Mouse (Mus musculus): ENCODE results near the gene Ric3.
"Not testable (repeated sequence)": the region's sequence is repeated elsewhere in the genome, so short reads cannot be mapped to it uniquely, and the experiment has no call there.

Ric3 gene

GRCm38 (mm10) chr7:109083113-109083812, at the start of gene Ric3:
Gene Ric3, minus strand, starts transcription at chr7:109083331.
- no peak for DNase-seq (ENCODE audit: low spot score)

DNA sequence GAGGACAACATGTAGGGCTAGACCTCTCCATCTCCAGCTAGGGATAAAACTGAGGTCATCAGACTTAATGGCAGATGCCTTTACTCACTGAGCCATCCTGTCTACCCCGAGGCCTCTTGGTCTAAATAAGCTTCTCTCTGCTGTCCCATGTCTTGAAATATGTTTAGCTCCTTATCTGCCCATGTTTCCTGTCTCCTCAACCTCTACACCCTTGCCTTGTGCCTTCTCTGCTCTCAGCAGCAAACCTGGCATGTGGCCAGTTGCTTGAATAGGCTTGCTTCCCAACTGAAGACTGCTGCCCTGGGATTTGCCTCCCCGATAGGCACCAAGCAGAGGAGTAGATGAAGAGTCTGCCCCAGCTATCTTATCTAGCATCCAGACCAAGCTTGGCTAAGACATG, 48.4 kb upstream of the Ric3 start:
- no peak for DNase-seq (ENCODE audit: low spot score)

DNA sequence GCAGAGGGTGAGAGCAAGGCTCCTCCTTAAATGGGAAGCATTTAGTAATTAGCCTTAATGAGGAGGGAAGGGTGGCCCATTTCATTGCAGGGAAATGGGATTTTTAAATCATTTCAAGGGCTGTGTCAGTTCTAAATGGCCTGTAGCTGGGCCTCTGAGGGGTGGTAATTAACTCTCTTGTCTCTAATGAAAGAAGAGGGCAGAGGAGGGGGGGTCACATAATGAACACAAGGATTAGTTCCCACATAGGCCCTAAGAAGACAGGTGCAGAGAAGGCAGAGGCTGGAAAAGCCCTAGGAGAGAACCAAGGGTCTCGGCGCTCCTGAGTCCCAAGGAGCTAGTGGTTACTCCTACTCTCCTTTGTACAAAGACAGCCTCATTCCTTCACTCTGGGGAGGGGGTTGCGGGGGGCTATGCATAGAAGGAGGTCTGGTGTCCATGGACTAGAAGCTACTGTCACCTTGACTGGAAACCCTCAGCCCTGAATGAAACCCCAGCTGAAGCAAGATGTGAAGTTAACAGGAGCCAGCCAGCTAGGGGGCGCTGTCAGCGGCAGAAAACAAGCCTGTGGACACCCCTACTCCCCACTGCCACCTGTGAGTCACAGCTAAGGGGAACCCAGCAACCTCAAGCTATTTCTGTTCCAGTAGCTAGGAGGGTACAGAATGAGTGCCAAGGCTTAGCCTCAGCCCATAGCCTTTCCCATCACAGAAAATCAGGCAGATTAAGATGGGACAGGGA, 47.0 kb upstream of the Ric3 start:
- no peak for DNase-seq (ENCODE audit: low spot score)

DNA sequence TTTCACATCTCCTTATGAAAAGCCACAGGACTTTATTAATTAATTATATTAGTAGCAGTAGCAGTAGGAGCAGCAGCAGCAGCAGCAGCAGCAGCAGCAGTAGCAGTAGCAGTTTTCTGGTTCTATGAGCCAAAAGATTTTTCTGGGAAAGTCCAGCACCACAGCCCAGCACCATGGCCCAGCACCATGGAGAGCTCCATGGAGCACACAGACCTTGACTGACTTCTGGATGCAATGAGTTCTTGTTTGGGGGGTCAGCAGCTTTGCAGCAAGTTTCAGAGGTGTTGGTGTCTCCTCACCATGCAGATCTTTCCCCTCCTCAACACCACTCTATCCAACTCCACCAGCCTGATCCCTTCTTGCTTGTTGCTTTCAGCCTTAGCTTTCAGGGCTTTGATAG, 46.3 kb upstream of the Ric3 start:
- no peak for DNase-seq (ENCODE audit: low spot score)

DNA sequence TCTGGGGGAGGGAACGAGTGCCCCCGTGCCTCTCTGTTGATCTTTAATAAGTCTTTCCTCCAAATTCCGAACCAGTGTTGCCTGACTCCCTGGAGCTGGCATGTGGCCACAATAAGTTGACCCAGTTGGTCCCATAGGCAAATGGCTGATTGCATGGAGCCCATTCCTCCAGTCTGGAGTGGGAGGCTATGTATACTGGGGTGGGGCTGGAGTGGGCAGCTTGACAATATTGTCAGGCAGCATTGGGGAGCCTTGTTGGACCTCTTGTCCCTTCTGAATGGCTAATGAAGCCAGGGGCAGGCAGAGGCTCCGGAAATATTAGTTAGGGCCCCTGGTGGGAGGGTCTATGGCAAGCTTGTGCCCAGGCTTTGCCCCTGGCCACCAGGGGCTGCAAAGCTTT, 32.8 kb upstream of the Ric3 start:
- no peak for DNase-seq (ENCODE audit: low spot score)

GRCm38 (mm10) chr7:109115488-109115887, 32.4 kb upstream of the Ric3 start:
- DNase-seq (ENCODE audit: low spot score): not testable (repeated sequence)

- no peak for DNase-seq (ENCODE audit: low spot score)
Measured at GRCm38 (mm10) chr7:109114950-109115349, 31.8 kb upstream of the Ric3 start.

GRCm38 (mm10) chr7:109111000-109111399, 27.9 kb upstream of the Ric3 start:
- no peak for DNase-seq (ENCODE audit: low spot score)

GRCm38 (mm10) chr7:109104894-109105293, 21.8 kb upstream of the Ric3 start:
- DNase-seq (ENCODE audit: low spot score): no peak

GRCm38 (mm10) chr7:109101167-109101566, 18.0 kb upstream of the Ric3 start:
- DNase-seq (ENCODE audit: low spot score): no peak

DNA sequence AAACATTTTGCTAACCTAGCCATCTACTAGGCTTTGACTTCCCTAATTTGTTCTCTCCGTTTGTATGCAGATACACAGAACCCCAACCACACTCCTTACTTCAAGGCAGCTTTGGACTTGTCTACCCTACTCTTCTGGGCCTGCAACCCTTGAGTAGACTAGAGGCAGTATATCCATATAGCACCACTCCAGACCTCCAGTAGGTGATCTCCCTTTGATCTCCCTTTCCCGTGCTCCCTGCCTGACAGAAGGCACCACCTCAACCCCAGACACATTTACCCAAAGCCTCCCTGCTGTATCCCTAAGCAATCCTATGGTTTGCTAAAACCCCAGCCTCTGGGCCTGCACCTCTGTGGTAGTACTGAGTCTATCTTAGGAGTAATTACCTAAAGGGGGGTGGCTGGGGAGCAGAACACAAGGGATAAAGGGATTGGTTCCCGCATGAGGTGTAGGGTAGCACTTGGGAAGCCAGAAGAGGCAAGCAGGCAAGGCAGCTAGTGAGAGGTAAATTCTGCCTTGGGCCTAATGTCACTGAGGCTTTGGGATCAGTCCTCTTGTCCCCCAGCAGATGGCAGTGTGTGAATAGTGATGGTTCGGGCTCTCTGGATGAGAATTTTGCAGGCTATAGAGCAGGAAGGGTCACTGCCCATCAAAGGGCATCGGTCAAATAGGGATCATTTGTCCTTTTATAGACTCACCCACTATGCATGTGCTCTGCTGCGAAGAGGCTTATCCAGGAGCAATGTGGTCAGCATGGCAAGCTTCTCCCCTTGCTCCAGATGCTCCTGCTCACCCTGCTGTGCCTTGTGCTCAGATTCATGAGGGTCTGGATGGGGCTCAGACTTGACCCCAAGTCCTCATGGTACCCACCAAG, 15.3 kb upstream of the Ric3 start:
- no peak for DNase-seq (ENCODE audit: low spot score)

- DNase-seq (ENCODE audit: low spot score): no peak
Measured at GRCm38 (mm10) chr7:109097203-109097602, 14.1 kb upstream of the Ric3 start.

DNA sequence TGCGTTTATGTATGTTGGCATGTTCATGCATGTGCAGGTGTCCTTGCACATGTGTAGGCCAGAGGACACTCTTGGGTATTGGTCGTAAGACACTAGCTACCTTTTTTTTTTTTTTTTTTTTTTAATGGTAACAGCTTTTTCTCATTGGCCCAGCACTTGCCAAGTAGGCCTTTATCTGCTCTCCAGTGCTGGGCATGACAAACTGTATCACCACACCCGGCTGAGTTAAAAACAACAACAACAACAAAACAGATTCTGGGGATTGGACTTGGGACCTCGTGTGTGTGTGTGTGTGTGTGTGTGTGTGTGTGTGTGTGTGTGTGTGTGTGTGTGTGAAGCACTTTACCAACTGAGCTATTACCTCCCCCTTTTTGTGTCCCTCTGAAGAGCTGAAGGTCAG, 13.5 kb upstream of the Ric3 start:
- no peak for DNase-seq (ENCODE audit: low spot score)

- DNase-seq (ENCODE audit: low spot score): no peak
Measured at GRCm38 (mm10) chr7:109094294-109094693, 11.2 kb upstream of the Ric3 start.

DNA sequence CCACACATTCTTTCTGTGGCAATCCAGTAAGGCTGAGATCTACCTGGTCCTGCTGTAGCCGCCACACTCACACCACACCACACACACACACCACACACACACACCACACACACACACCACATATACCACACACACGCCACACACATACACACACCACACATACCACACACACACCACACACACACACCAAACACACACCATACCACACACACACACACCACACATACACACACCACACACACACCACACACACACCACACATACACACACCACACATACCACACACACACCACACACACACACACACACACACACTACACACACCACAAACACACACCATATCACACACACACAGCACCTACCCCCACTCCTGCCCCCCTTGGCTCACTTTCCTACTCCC, 8.2 kb upstream of the Ric3 start:
- not testable (repeated sequence) for DNase-seq (ENCODE audit: low spot score)

- DNase-seq (ENCODE audit: low spot score): no peak
Measured at GRCm38 (mm10) chr7:109086946-109087345, 3.8 kb upstream of the Ric3 start.

DNA sequence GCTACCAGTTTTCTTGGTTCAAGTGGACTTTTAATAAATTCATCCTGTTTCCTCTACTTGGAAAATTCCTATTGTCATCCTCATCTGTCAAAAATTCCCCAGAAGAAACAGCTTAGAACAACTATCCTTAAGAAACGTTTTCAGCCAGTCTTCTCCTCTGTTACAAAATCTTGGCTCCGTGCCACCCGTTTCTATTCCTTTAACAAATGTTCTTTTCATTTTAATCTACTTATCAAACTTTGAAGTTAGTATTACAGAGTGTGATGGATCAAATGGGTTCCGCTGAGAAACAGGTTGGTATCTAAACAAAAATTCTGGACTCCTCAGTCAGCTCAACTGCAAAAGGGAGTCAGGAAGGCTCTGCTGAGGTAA, 668 bp upstream of the Ric3 start:
- DNase-seq (ENCODE audit: low spot score): no peak

DNA sequence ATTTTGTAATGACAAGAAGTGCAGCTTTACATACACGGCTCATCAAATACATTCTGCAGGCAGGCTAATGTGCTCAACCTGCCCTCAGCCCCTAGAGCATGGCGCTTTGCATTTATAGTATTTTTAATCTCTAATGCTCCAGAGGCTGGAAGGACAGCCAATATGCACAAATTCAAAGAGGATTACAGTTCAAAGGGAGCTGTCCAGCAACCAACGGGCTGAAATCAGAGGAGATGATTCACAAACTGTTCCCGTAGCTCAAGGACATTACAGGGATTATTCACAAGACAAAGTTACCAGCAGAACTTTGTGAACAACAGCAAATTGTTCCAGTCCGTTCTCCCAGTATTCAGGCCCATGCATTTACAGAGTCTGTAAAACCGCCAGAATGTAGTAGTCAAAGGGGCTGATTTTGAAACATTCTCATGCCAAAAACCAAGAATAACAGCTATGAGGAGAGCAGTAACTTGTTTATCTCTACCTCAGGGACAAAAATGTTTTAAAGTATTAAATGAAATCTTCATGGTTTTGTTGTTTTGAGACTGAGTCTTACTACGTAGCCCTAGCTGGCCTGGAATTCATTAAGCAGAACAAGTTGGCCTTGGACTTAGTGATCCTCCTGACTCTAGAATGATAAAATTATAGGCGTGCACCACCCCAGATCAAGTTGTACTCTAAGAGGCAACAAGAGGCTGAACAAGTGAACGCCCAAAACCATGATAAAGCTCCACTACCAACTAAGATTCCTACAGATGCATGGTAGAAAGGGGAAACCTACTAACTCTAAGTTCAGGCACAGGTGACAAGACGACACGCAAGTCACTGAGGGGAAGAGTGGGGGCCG, 640 bp downstream of the Ric3 start:
- DNase-seq (ENCODE audit: low spot score): no peak

DNA sequence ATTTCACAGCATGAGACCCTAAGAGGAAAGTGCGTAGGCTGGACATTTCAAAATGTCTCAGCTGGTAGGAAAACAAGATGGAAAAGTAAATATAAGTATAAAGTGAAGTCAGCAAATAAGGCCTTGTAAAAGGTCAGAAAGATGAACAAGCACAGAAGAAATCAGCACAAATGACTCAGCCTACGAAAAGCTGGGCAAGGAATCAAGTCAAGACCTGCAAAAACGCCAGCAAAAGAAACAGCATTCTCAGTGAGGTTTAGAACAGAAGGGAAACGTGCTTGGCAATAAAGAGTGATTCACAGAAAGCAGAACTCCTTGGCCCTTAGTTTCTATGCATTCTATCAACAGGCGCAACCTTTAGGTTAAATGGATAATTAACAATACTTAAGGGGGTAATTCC, 10.8 kb downstream of the Ric3 start:
- DNase-seq (ENCODE audit: low spot score): no peak

DNA sequence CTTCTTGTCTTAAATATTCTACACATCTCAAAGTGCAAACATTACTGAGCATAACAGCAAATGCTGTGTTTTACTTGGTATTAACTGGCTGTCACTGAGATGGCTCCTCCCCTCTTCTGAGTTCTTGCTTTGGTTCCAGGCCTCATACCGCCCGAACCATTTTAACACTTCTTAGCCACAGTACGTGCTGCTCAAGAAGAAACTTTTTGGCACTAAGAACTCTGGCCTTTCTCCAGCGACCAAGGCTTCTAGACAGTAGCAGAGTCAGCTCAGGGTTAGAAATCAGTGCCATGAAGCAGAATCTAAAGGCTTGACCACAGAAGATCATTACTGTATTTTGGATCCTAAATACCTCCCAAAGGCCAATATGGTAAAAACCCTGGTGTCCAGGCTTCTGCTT, 13.5 kb downstream of the Ric3 start:
- no peak for DNase-seq (ENCODE audit: low spot score)

DNA sequence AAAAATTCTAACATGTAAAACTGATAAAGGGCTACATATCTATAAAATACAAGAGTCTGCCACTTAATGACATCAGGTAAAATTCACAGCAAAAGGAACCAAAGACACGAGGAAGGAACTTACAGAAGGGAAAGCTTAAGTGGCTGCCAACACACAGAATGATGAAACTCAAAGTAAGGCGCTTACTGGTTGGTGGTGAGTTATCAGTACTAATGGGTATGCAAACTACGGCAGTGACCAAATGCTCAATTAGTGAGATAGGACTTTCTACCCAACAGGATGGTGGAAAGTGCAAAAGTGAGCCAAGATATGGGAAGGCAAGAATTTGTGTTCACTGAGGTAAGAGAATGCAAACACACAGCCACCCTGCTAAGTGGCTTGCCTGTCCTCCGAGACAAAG, 23.6 kb downstream of the Ric3 start:
- no peak for DNase-seq (ENCODE audit: low spot score)

- no peak for DNase-seq (ENCODE audit: low spot score)
Measured at GRCm38 (mm10) chr7:109050831-109051230, 32.3 kb downstream of the Ric3 start.
